Mouse (Mus musculus): Measurements from ENCODE around the gene Nfix.
"Not testable (repeated sequence)": the region's sequence is repeated elsewhere in the genome, so short reads cannot be mapped to it uniquely, and the experiment has no call there.

Gene Nfix

GRCm38 (mm10) chr8:84832759-84833742 lies 32.9 kb upstream of the Nfix start:
- peak; percentile 61 for DNase-seq (ENCODE audit: low read depth, low spot score)

GRCm38 (mm10) chr8:84832034-84832717 lies 32.0 kb upstream of the Nfix start:
- DNase-seq (ENCODE audit: low read depth, low spot score): peak; percentile 77

GRCm38 (mm10) chr8:84831490-84831889 lies 31.3 kb upstream of the Nfix start, which contains the start of gene Gadd45gip1:
Gene Gadd45gip1 (plus strand): TSS chr8:84831522.
- peak; percentile 93 for DNase-seq (ENCODE audit: low read depth, low spot score)

GRCm38 (mm10) chr8:84826518-84826917 lies 26.4 kb upstream of the Nfix start:
- DNase-seq (ENCODE audit: low read depth, low spot score): not testable (repeated sequence)

GRCm38 (mm10) chr8:84825636-84826035 lies 25.5 kb upstream of the Nfix start:
- DNase-seq (ENCODE audit: low read depth, low spot score): no peak

GRCm38 (mm10) chr8:84823653-84824052 lies 23.5 kb upstream of the Nfix start:
- DNase-seq (ENCODE audit: low read depth, low spot score): peak; percentile 92

GRCm38 (mm10) chr8:84822723-84823122 lies 22.6 kb upstream of the Nfix start, which contains the start of gene Dand5:
Gene Dand5 (minus strand): TSS chr8:84822823.
- no peak for DNase-seq (ENCODE audit: low read depth, low spot score)

GRCm38 (mm10) chr8:84816117-84816516 lies 16.0 kb upstream of the Nfix start:
- DNase-seq (ENCODE audit: low read depth, low spot score): no peak

- DNase-seq (ENCODE audit: low read depth, low spot score): peak; percentile 93
These were observed 15.4 kb upstream of the Nfix start for GRCm38 (mm10) chr8:84815547-84815946.

- no peak for DNase-seq (ENCODE audit: low read depth, low spot score)
These were observed 14.7 kb upstream of the Nfix start for GRCm38 (mm10) chr8:84814555-84815441.

- DNase-seq (ENCODE audit: low read depth, low spot score): no peak
These were observed 14.1 kb upstream of the Nfix start for GRCm38 (mm10) chr8:84814240-84814554.

GRCm38 (mm10) chr8:84813830-84814229 lies 13.7 kb upstream of the Nfix start:
- DNase-seq (ENCODE audit: low read depth, low spot score): no peak

- peak; percentile 77 for DNase-seq (ENCODE audit: low read depth, low spot score)
These were observed 12.9 kb upstream of the Nfix start for GRCm38 (mm10) chr8:84813059-84813458.

- DNase-seq (ENCODE audit: low read depth, low spot score): no peak
These were observed 11.2 kb upstream of the Nfix start for GRCm38 (mm10) chr8:84811303-84811702.

GRCm38 (mm10) chr8:84810896-84811295 lies 10.8 kb upstream of the Nfix start:
- peak; percentile 84 for DNase-seq (ENCODE audit: low read depth, low spot score)

GRCm38 (mm10) chr8:84809941-84810280 lies 9.8 kb upstream of the Nfix start:
- no peak for DNase-seq (ENCODE audit: low read depth, low spot score)

GRCm38 (mm10) chr8:84809109-84809940 lies 9.2 kb upstream of the Nfix start:
- no peak for DNase-seq (ENCODE audit: low read depth, low spot score)

GRCm38 (mm10) chr8:84806031-84806430 lies 5.9 kb upstream of the Nfix start:
- DNase-seq (ENCODE audit: low read depth, low spot score): peak; percentile 49

- peak; percentile 80 for DNase-seq (ENCODE audit: low read depth, low spot score)
These were observed 810 bp downstream of the Nfix start for GRCm38 (mm10) chr8:84799136-84799931.
